Mouse (Mus musculus) limb, embryonic 13.5 days (tissue): ENCODE measurements around the gene Uts2. TPM values are rescaled to one million over a fixed set of nuclear protein-coding genes. Genes with fewer than 3 reads are reported as not detected.

Source experiments
- ATAC-seq: fragments of 200-750 bp; cut with Nextera tagmentation; 2 replicates; pipeline ENCODE4 v1.8.0; 2017; ENCODE audit warnings: low read depth, moderate number of reproducible peaks, moderate TSS enrichment; ENCODE audit not compliant: low FRiP score
- H3K27ac ChIP-seq: fragments of 300-500 bp; sonication (generic); 2 replicates; pipeline ENCODE4 v1.5.1; 2015; ENCODE audit warnings: inconsistent platforms, mild to moderate bottlenecking, moderate library complexity
- H3K27me3 ChIP-seq: fragments of 300-500 bp; sonication (generic); 2 replicates; pipeline ENCODE4 v1.6.1; 2015; ENCODE audit warnings: mild to moderate bottlenecking, inconsistent platforms
- H3K36me3 ChIP-seq: fragments of 300-500 bp; sonication (generic); 2 replicates; pipeline ENCODE4 v1.6.1; 2015; ENCODE audit warnings: inconsistent platforms, mild to moderate bottlenecking, moderate library complexity
- H3K4me1 ChIP-seq: fragments of 300-500 bp; sonication (generic); 2 replicates; pipeline ENCODE4 v1.6.1; 2015; ENCODE audit warnings: inconsistent platforms
- H3K4me2 ChIP-seq: fragments of 300-500 bp; sonication (generic); replicated peaks from 2 replicates; pipeline ENCODE4 v1.6.1; 2015; ENCODE audit warnings: inconsistent platforms, mild to moderate bottlenecking, moderate library complexity
- H3K4me3 ChIP-seq: fragments of 300-500 bp; sonication (generic); 2 replicates; pipeline ENCODE4 v1.5.1; 2015; ENCODE audit warnings: moderate library complexity, mild to moderate bottlenecking, inconsistent platforms
- H3K9ac ChIP-seq: fragments of 300-500 bp; sonication (generic); 2 replicates; pipeline ENCODE4 v1.6.1; 2015; ENCODE audit warnings: mild to moderate bottlenecking, inconsistent platforms
- H3K9me3 ChIP-seq: fragments of 300-500 bp; sonication (generic); 2 replicates; pipeline ENCODE4 v1.6.1; 2016; ENCODE audit warnings: inconsistent platforms
- WGBS: fragments of 180-500 bp; shearing (Covaris S2); methylation state at CpG from one replicate; pipeline ENCODE4 v1.1.7; 2015; 5-methylcytosine and 5-hydroxymethylcytosine counted together
- polyA plus RNA-seq: library from polyadenylated mRNA; unstranded; fragments of >200 nt; fragmentation: Nextera tagmentation; extraction: Ambion mirVana; gene quantifications from 2 replicates; pipeline ENCODE4 v1.2.1, GENCODE M21; 2015

Gene Uts2
- not detected in 2 replicates for polyA plus RNA-seq

DNA sequence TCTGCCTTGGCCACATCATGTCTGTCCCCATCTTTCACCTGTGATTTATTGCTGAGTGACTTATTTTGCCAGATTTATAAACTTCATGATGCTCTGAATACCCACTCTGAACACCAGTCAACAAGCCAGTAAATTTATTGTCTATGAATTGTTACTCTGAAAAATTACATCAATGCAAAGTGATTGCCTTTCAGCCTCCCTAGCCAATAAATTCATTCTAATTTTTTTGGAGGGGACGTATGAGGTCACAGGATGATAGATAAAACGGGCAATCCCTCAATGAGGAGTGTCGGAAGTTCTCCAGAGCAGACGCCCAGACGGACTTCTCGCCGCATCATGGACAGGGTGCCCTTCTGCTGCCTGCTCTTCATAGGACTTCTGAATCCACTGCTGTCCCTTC lies at the start of gene Uts2:
Gene Uts2, plus strand, starts transcription at position 301 of the 400 bp plus-strand sequence.
- H3K4me2 ChIP-seq: no peak within 1 kb of the TSS
- 89% methylated on average over 7 of the region's 7 CpGs for WGBS
- no peak within 1 kb of the TSS for H3K4me3 ChIP-seq
- no peaks in the 10 kb centered on the region for H3K36me3 ChIP-seq
- H3K4me1 ChIP-seq: no peaks in the 10 kb centered on the region
- no peaks in the 10 kb centered on the region for H3K9me3 ChIP-seq
- H3K27ac ChIP-seq: no peak within 1 kb of the TSS
- no peak for ATAC-seq
- H3K27me3 ChIP-seq: no peaks in the 10 kb centered on the region
- H3K9ac ChIP-seq: no peak within 1 kb of the TSS

DNA sequence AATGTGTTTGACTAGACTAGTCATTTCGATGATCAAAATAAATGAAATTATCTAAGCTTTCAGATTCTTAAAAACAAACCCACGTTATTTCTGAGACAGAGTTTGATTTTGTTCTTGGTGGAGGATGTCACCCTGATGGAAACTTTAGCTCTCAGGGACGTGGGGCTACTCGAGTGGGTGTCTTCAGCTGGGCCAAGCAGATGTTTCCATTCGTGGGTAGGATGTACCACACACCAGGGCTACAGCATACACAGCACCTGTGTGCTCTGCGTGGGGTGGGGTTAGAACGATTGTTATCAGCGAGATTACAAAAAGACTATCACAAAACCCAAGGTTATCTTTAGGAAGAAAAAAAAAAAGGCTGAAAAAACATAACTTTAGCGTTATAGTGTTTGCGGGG lies 45.9 kb upstream of the Uts2 start:
- ATAC-seq: no peak
- 83% methylated on average over 10 of the region's 10 CpGs for WGBS
- H3K27me3 ChIP-seq: no peaks in the 10 kb centered on the region
- no peak overlapping the region for H3K27ac ChIP-seq
- H3K4me3 ChIP-seq: no peak overlapping the region
- no peaks in the 10 kb centered on the region for H3K9me3 ChIP-seq
- H3K36me3 ChIP-seq: no peaks in the 10 kb centered on the region
- H3K4me2 ChIP-seq: no peak overlapping the region
- H3K4me1 ChIP-seq: no peaks in the 10 kb centered on the region
- H3K9ac ChIP-seq: no peak overlapping the region

DNA sequence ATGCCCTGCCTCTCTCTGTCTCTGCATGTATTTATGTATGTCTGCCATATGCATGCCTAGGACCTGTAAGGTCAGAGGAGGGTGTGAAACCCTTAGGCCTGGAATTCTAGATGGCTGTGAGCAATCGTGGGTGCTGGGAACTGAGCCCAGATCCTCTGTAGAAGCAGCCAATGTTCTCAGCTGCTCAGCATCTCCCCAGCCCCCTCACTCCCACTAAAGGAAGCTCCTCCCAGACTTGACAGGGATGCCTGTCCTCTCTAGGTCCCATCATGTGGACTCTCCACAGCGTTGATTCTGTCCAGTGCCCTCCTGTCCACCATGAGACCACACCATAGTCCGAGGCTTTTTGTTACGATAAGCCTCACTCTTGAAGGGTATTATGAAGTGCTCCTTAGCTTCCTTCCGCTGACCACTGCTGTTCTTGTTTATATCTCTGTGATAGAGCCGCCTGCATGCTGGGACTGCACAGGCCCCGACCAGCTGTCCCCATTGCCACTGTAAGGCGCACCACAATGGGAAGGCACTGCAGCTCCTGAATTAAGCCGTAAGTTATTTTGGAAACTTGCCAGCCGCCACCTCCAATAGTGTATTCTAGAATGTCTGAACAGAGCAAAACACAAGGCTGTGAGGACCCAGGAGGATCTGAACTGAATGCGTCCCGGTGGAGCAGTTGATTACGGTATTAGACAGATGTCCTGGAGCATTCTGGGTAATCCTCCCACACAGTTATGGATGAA lies 40.4 kb upstream of the Uts2 start:
- no peak overlapping the region for H3K4me3 ChIP-seq
- no peaks in the 10 kb centered on the region for H3K36me3 ChIP-seq
- ATAC-seq: peak; percentile 57
- no peaks in the 10 kb centered on the region for H3K27me3 ChIP-seq
- no peak overlapping the region for H3K27ac ChIP-seq
- H3K4me1 ChIP-seq: 0 out of 2 replicates have a peak, but pooled peaks cover 4% of the 10 kb centered on the region
- no peak overlapping the region for H3K9ac ChIP-seq
- no peaks in the 10 kb centered on the region for H3K9me3 ChIP-seq
- 78% methylated on average over 13 of the region's 13 CpGs for WGBS
- no peak overlapping the region for H3K4me2 ChIP-seq

DNA sequence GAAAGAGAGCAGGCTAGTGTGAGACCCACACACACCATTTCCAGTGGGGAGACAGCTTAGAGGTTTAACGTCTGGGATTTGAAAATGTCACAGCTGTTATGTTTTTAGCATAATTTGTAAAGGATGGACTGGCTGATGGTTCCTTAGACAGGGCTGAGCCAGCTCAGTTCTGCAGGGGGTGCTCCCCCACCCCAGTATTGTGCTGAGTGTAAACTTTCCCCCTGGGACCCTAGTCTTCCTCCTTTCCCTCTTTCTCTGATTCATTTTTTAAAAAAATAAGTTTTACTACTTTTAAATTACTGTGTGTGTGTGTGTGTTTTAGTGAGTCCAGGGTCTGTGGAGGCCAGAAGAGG lies 39.8 kb upstream of the Uts2 start:
- Histone ChIP-seq H3K9ac (no peak overlapping the region), H3K4me2 (no peak overlapping the region), H3K9me3 (no peaks in the 10 kb centered on the region), H3K4me3 (no peak overlapping the region), H3K27ac (no peak overlapping the region), H3K4me1 (0 out of 2 replicates have a peak, but pooled peaks cover 4% of the 10 kb centered on the region), H3K27me3 (no peaks in the 10 kb centered on the region), H3K36me3 (no peaks in the 10 kb centered on the region)
- peak; percentile 69 for ATAC-seq
- 56% methylated on average over 1 of the region's 1 CpGs for WGBS

DNA sequence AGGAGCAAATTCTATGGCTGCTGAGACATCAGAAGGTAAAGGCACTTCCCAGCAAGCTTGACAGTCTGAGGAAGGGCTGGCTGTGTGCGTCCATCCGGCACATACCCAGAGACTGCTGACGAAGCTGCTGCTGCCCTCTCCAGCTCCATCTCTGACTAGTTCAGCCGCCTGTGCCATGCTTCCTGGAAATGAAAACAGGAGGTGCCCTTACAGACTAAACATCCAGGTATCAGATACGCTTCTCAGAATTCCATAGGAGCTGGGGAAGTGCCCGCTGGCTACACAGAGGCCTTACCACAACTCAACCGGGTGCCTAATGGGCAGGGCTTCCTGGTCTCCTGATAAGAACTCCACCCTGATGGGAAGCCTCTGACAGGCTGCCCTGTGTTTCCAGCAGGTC lies 38.4 kb upstream of the Uts2 start:
- H3K9ac ChIP-seq: no peak overlapping the region
- no peak for ATAC-seq

DNA sequence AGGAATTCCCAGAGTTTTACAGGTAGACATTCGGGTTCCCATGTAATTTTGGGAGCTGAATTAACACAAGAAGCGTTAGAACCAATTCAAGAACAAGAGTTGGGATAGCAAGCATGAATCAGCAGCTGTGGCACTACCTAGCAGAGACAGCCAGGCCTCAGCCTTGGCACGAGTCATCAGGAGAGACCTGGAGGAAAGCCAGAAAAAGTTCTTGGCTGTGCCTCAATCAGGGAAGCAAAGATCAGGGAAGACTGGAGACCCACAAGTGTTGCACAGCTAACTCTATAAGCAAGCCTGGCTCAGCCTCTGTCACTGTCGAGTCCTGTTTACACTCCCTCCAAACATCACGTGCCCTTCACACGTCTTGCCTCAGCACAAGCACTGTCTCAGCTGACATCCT lies 34.7 kb upstream of the Uts2 start:
- WGBS: 62% methylated on average over 6 of the region's 6 CpGs
- H3K27ac ChIP-seq: no peak overlapping the region
- no peak overlapping the region for H3K4me3 ChIP-seq

More for the DNA sequence above, 38.4 kb upstream of the Uts2 start:
- 0 out of 2 replicates have a peak, but pooled peaks cover 4% of the 10 kb centered on the region for H3K4me1 ChIP-seq
- H3K27ac ChIP-seq: no peak overlapping the region
- WGBS: 89% methylated on average over 7 of the region's 7 CpGs
- H3K4me3 ChIP-seq: no peak overlapping the region
- H3K9me3 ChIP-seq: no peaks in the 10 kb centered on the region
- no peaks in the 10 kb centered on the region for H3K36me3 ChIP-seq
- H3K27me3 ChIP-seq: no peaks in the 10 kb centered on the region
- no peak overlapping the region for H3K4me2 ChIP-seq

DNA sequence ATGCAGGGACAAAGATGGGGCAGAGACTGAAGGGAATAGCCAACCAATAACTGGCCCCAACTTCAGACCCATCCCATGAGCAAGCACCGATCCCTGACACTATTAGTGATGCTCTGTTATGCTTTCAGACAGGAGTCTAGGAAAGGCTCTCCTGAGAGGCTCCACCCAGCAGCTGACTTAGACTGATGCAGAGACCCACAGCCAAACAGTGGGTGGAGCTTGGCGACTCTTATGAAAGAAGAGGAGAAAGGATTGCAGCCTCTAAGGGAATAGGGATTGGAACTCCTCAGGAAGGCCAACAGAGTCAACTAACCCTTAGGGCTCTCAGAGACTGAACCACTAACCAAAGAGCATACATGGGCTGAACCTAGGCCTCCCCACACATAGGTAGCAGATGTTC lies 33.2 kb upstream of the Uts2 start:
- WGBS: 73% methylated on average over 2 of the region's 2 CpGs
- H3K4me1 ChIP-seq: 0 out of 2 replicates have a peak, but pooled peaks cover 5% of the 10 kb centered on the region
- no peaks in the 10 kb centered on the region for H3K9me3 ChIP-seq
- no peak overlapping the region for H3K4me3 ChIP-seq
- H3K9ac ChIP-seq: no peak overlapping the region
- no peak for ATAC-seq
- H3K27ac ChIP-seq: no peak overlapping the region
- no peak overlapping the region for H3K4me2 ChIP-seq
- no peaks in the 10 kb centered on the region for H3K36me3 ChIP-seq
- 0 out of 2 replicates have a peak, but pooled peaks cover 5% of the 10 kb centered on the region for H3K27me3 ChIP-seq

More for the DNA sequence above, 34.7 kb upstream of the Uts2 start:
- Histone ChIP-seq H3K4me2 (no peak overlapping the region), H3K36me3 (no peaks in the 10 kb centered on the region), H3K4me1 (0 out of 2 replicates have a peak, but pooled peaks cover 5% of the 10 kb centered on the region), H3K9me3 (no peaks in the 10 kb centered on the region), H3K9ac (no peak overlapping the region), H3K27me3 (0 out of 2 replicates have a peak, but pooled peaks cover 5% of the 10 kb centered on the region)
- no peak for ATAC-seq

DNA sequence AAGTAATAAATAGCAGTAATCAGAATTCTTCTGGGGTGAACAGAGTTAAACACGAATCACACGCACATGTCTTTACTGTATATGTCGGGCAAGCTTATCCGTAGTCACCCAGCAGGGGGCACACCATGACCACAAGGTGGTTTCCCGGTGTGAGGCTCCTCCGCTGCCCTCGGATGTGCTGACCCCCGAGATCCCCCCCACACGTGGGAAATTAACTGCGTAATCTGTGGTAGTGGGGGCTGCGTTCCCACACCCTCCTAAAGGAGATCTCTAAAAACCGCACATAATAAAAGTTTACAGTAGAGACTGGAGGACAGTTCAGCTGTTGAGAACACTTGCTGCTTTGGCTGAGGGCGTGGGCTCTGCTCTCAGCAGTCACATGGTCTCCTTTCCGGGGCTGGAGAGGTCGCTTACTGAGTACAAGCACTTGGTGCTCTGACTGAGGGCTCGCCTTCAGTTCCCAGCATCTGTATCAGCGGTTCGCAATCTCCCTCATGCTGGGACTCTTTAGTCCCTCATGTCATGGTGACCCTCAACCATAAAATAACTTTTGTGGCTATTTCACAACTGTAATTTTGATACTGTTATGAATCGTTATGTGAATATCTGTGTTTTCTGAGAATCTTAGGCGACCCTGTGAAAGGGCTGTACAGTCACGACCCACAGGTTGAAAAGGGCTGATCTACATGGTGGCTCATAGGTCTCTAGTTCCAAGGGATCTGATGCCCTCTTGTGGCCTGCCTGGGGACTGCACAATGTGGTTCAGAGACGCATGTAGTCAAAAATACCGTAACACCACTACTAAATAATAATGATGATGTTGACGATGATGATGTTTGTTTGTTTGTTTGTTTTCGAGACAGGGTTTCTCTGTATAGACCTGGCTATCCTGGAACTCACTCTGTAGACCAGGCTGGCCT lies 32.0 kb upstream of the Uts2 start:
- Histone ChIP-seq H3K9ac (no peak overlapping the region), H3K4me3 (peak overlapping the region; percentile 17), H3K4me1 (0 out of 2 replicates have a peak, but pooled peaks cover 5% of the 10 kb centered on the region), H3K4me2 (peak overlapping the region; percentile 54), H3K36me3 (no peaks in the 10 kb centered on the region), H3K27ac (no peak overlapping the region), H3K9me3 (no peaks in the 10 kb centered on the region), H3K27me3 (0 out of 2 replicates have a peak, but pooled peaks cover 5% of the 10 kb centered on the region)
- 13% methylated on average over 25 of the region's 25 CpGs for WGBS
- peak; percentile 40; the same call in 1 of the 2 replicates for ATAC-seq

DNA sequence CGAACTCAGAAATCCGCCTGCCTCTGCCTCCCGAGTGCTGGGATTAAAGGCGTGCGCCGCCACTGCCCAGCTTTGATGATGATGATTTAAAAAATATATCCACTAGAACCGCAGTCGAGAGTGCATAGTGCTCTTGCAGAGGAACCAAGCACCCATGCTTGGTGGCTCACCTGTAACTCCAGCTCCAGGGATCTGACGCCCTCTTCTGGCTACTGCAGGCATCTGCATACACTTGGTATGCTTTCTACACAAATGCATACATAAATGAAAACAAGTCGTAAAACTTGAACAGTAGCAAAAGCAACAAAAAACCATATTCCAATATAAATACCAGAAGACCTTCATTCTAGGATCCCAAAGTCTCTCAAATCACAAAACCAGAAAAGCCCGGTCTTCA lies 31.3 kb upstream of the Uts2 start:
- Histone ChIP-seq H3K4me2 (no peak overlapping the region), H3K27me3 (0 out of 2 replicates have a peak, but pooled peaks cover 5% of the 10 kb centered on the region), H3K9me3 (no peaks in the 10 kb centered on the region), H3K4me3 (no peak overlapping the region), H3K27ac (no peak overlapping the region), H3K9ac (no peak overlapping the region), H3K36me3 (no peaks in the 10 kb centered on the region), H3K4me1 (0 out of 2 replicates have a peak, but pooled peaks cover 5% of the 10 kb centered on the region)
- ATAC-seq: no peak
- 67% methylated on average over 11 of the region's 11 CpGs for WGBS

DNA sequence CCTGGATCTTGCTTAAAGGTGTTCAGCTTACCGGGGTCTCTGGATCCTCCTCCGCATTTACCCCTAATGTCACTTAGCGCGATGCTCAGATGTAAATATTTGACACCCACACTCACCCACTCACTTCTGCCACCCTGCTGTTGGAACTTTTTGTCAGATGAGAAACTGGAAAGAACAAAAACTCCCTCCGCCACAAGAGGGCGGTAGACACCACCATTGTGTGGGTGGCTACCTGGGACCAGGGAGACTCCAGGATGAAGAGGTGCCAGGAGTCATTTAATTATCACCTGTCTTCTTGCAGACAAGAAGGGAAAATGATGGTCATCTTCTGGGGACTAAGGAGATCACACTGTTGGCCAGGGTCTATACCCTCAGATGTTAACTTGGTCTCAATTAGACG lies 30.3 kb upstream of the Uts2 start:
- Histone ChIP-seq H3K4me3 (no peak overlapping the region), H3K9ac (no peak overlapping the region), H3K36me3 (no peaks in the 10 kb centered on the region), H3K4me1 (0 out of 2 replicates have a peak, but pooled peaks cover 5% of the 10 kb centered on the region), H3K9me3 (no peaks in the 10 kb centered on the region), H3K27ac (no peak overlapping the region), H3K27me3 (0 out of 2 replicates have a peak, but pooled peaks cover 5% of the 10 kb centered on the region), H3K4me2 (no peak overlapping the region)
- ATAC-seq: no peak
- WGBS: 17% methylated on average over 7 of the region's 7 CpGs

DNA sequence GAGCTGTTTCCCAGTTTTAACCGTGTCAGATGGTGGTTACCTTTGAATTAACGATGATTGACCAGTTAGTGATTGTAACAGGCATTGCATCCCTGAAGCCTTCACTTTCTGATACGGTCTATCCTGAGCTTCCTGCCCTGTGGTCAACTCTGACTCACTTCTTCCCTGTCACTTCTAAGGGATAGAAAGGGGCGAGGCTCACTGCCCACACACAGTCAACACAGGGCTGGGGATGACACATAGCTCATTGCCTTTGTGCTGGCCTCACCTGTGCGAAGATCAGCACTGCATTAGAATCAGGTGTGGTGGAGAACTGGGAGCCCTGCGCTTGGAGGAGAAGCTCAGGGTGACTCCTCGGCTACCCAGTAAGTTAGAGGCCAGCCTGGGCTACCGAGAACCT lies 27.9 kb upstream of the Uts2 start:
- Histone ChIP-seq H3K4me1 (0 out of 2 replicates have a peak, but pooled peaks cover 5% of the 10 kb centered on the region), H3K27ac (no peak overlapping the region), H3K27me3 (0 out of 2 replicates have a peak, but pooled peaks cover 1% of the 10 kb centered on the region), H3K36me3 (no peaks in the 10 kb centered on the region), H3K9ac (no peak overlapping the region), H3K4me2 (no peak overlapping the region), H3K4me3 (no peak overlapping the region), H3K9me3 (no peaks in the 10 kb centered on the region)
- no peak for ATAC-seq
- 88% methylated on average over 8 of the region's 8 CpGs for WGBS

DNA sequence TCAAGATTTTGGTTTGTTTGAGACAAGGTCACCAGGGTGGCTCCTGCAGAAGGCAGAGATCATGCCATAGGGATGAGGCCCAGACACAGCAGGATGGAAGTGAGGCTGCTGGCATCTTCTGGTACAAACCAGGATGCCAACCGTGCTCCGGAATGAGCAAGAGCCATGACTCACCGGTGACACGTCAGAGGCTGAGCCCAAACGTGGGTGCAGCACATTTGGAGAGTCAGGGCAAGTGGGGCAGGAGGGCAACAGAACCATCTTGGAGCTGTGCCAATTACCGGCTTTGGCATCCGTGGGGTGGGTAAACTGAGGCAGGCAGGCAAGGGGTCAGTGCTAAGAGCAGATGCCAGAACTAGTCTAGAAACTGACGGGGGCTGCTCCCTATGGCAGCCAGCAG lies 23.6 kb upstream of the Uts2 start:
- Histone ChIP-seq H3K27me3 (no peaks in the 10 kb centered on the region), H3K36me3 (no peaks in the 10 kb centered on the region), H3K9ac (no peak overlapping the region), H3K4me2 (no peak overlapping the region), H3K4me3 (no peak overlapping the region), H3K4me1 (no peaks in the 10 kb centered on the region), H3K9me3 (no peaks in the 10 kb centered on the region), H3K27ac (no peak overlapping the region)
- ATAC-seq: no peak
- WGBS: 81% methylated on average over 8 of the region's 8 CpGs
